Mouse (Mus musculus) hindbrain, embryonic 14.5 days (tissue): ENCODE measurements around the gene Ttc7b. TPM values are rescaled to one million over a fixed set of nuclear protein-coding genes. Genes with fewer than 3 reads are reported as not detected.
A peak's percentile ranks its signal among the peaks of the same experiment; 100 is the strongest.

Source experiments
- ATAC-seq: fragments of 200-750 bp; cut with Nextera tagmentation; 2 replicates; pipeline ENCODE4 v1.8.0; 2017; ENCODE audit warnings: moderate number of reproducible peaks, mild to moderate bottlenecking, moderate TSS enrichment, moderate library complexity; ENCODE audit not compliant: low FRiP score
- DNase-seq: peaks from one replicate; pipeline ENCODE4 v3.0.0-alpha.2; 2015; ENCODE audit warnings: low spot score
- H3K27ac ChIP-seq: fragments of 300-500 bp; sonication (generic); 2 replicates; pipeline ENCODE4 v1.5.1; 2014; ENCODE audit warnings: mild to moderate bottlenecking, moderate library complexity
- H3K27me3 ChIP-seq: fragments of 300-500 bp; sonication (generic); 2 replicates; pipeline ENCODE4 v1.6.1; 2014; ENCODE audit warnings: mild to moderate bottlenecking, low read length, mixed read lengths; ENCODE audit not compliant: control insufficient read depth, insufficient read depth
- H3K36me3 ChIP-seq: fragments of 300-500 bp; sonication (generic); replicated peaks from 2 replicates; pipeline ENCODE4 v1.6.1; 2014; ENCODE audit not compliant: control insufficient read depth, insufficient read depth
- H3K4me1 ChIP-seq: fragments of 300-500 bp; sonication (generic); replicated peaks from 2 replicates; pipeline ENCODE4 v1.6.1; 2014; ENCODE audit warnings: antibody characterized with exemption, low read length, mixed read lengths; ENCODE audit not compliant: control insufficient read depth, insufficient read depth
- H3K4me2 ChIP-seq: fragments of 300-500 bp; sonication (generic); replicated peaks from 2 replicates; pipeline ENCODE4 v1.6.1; 2014; ENCODE audit warnings: mild to moderate bottlenecking, moderate library complexity
- H3K4me3 ChIP-seq: fragments of 300-500 bp; sonication (generic); replicated peaks from 2 replicates; pipeline ENCODE4 v1.5.1; 2014; ENCODE audit warnings: mild to moderate bottlenecking, low read length
- H3K9ac ChIP-seq: fragments of 300-500 bp; sonication (generic); 2 replicates; pipeline ENCODE4 v1.6.1; 2014
- H3K9me3 ChIP-seq: fragments of 300-500 bp; sonication (generic); 2 replicates; pipeline ENCODE4 v1.6.1; 2016; ENCODE audit warnings: low read length; ENCODE audit not compliant: control insufficient read depth
- WGBS: fragments of 180-500 bp; shearing (Covaris S2); extraction: QIAGEN DNeasy Blood & Tissue Kit; methylation state at CpG from one replicate; pipeline ENCODE4 v1.1.7; 2014; 5-methylcytosine and 5-hydroxymethylcytosine counted together
- polyA plus RNA-seq: library from polyadenylated mRNA; unstranded; fragments of >200 nt; fragmentation: Nextera tagmentation; extraction: Ambion mirVana; gene quantifications from 2 replicates; pipeline ENCODE4 v1.2.1, GENCODE M21; 2014

Gene Ttc7b
- polyA plus RNA-seq, 1 experiment from 2014 or later, result 12.4 TPM

- Histone ChIP-seq H3K27me3 (no peaks in the 10 kb centered on the region), H3K9me3 (no peaks in the 10 kb centered on the region), H3K4me2 (no peak overlapping the region), H3K9ac (no peak overlapping the region), H3K4me3 (no peak overlapping the region), H3K36me3 (no peaks in the 10 kb centered on the region), H3K27ac (0 out of 2 replicates have a peak overlapping the region, but pooled peaks have one; percentile 2), H3K4me1 (peaks cover 33% of the 10 kb centered on the region)
- DNase-seq, result no peak
- 75% methylated on average over 3 of the region's 3 CpGs for WGBS
- ATAC-seq, result no peak
These were observed 243.1 kb downstream of the Ttc7b start for GRCm38 (mm10) chr12:100277534-100277905.

- Histone ChIP-seq H3K9ac (no peak overlapping the region), H3K4me3 (no peak overlapping the region), H3K4me1 (peaks cover 33% of the 10 kb centered on the region), H3K9me3 (no peaks in the 10 kb centered on the region), H3K27me3 (no peaks in the 10 kb centered on the region), H3K36me3 (no peaks in the 10 kb centered on the region), H3K27ac (peak overlapping the region; percentile 72), H3K4me2 (no peak overlapping the region)
- 29% methylated on average over 20 of the region's 20 CpGs for WGBS
- DNase-seq, result peak; percentile 77
- ATAC-seq, result peak; percentile 31; the same call in 1 of the 2 replicates
These were observed 243.8 kb downstream of the Ttc7b start for GRCm38 (mm10) chr12:100276607-100277533.

GRCm38 (mm10) chr12:100275850-100276249 lies 244.8 kb downstream of the Ttc7b start:
- no peak overlapping the region for H3K4me2 ChIP-seq
- H3K9me3 ChIP-seq, result no peaks in the 10 kb centered on the region
- no peak overlapping the region for H3K9ac ChIP-seq
- H3K4me1 ChIP-seq, result peaks cover 26% of the 10 kb centered on the region
- ATAC-seq (peak; percentile 57; the same call in 1 of the 2 replicates), DNase-seq (peak; percentile 46)
- no peaks in the 10 kb centered on the region for H3K27me3 ChIP-seq
- no peak overlapping the region for H3K27ac ChIP-seq
- H3K36me3 ChIP-seq, result no peaks in the 10 kb centered on the region
- H3K4me3 ChIP-seq, result no peak overlapping the region
- WGBS, result 59% methylated on average over 5 of the region's 5 CpGs

GRCm38 (mm10) chr12:100273033-100273432 lies 247.6 kb downstream of the Ttc7b start:
- DNase-seq (no peak), ATAC-seq (no peak)
- Histone ChIP-seq H3K4me2 (no peak overlapping the region), H3K9me3 (no peaks in the 10 kb centered on the region), H3K9ac (no peak overlapping the region), H3K4me1 (peaks cover 21% of the 10 kb centered on the region), H3K36me3 (no peaks in the 10 kb centered on the region), H3K27ac (no peak overlapping the region), H3K4me3 (no peak overlapping the region), H3K27me3 (no peaks in the 10 kb centered on the region)
- WGBS, result 88% methylated on average over 2 of the region's 2 CpGs

- Histone ChIP-seq H3K4me1 (peaks cover 13% of the 10 kb centered on the region), H3K27me3 (no peaks in the 10 kb centered on the region), H3K4me2 (no peak overlapping the region), H3K9me3 (no peaks in the 10 kb centered on the region), H3K4me3 (no peak overlapping the region), H3K36me3 (no peaks in the 10 kb centered on the region), H3K27ac (no peak overlapping the region), H3K9ac (no peak overlapping the region)
- 89% methylated on average over 9 of the region's 9 CpGs for WGBS
- no peak for ATAC-seq
- no peak for DNase-seq
These were observed 250.5 kb downstream of the Ttc7b start for GRCm38 (mm10) chr12:100269967-100270662.

GRCm38 (mm10) chr12:100268011-100268410 lies 252.6 kb downstream of the Ttc7b start:
- H3K4me2 ChIP-seq, result no peak overlapping the region
- peak; percentile 63 for DNase-seq
- no peaks in the 10 kb centered on the region for H3K9me3 ChIP-seq
- H3K9ac ChIP-seq, result no peak overlapping the region
- no peak for ATAC-seq
- no peaks in the 10 kb centered on the region for H3K36me3 ChIP-seq
- H3K4me3 ChIP-seq, result no peak overlapping the region
- H3K4me1 ChIP-seq, result peaks cover 13% of the 10 kb centered on the region
- no peaks in the 10 kb centered on the region for H3K27me3 ChIP-seq
- H3K27ac ChIP-seq, result no peak overlapping the region
- WGBS, result 19% methylated on average over 6 of the region's 6 CpGs

- peak; percentile 77 for ATAC-seq
- H3K27me3 ChIP-seq, result no peaks in the 10 kb centered on the region
- DNase-seq, result peak; percentile 74
- no peak overlapping the region for H3K9ac ChIP-seq
- no peaks in the 10 kb centered on the region for H3K9me3 ChIP-seq
- H3K36me3 ChIP-seq, result no peaks in the 10 kb centered on the region
- peaks cover 13% of the 10 kb centered on the region for H3K4me1 ChIP-seq
- WGBS, result 46% methylated on average over 9 of the region's 9 CpGs
- H3K27ac ChIP-seq, result peak overlapping the region; percentile 26; the same call in 1 of the 2 replicates
- no peak overlapping the region for H3K4me2 ChIP-seq
- no peak overlapping the region for H3K4me3 ChIP-seq
These were observed 254.9 kb downstream of the Ttc7b start for GRCm38 (mm10) chr12:100265546-100266309.

GRCm38 (mm10) chr12:100264941-100265340 lies 255.7 kb downstream of the Ttc7b start:
- H3K36me3 ChIP-seq, result no peaks in the 10 kb centered on the region
- no peak overlapping the region for H3K27ac ChIP-seq
- ATAC-seq (no peak), DNase-seq (no peak)
- 87% methylated on average over 4 of the region's 4 CpGs for whole genome bisulfite sequencing
- peaks cover 13% of the 10 kb centered on the region for H3K4me1 ChIP-seq
- H3K4me2 ChIP-seq, result no peak overlapping the region
- H3K9me3 ChIP-seq, result no peaks in the 10 kb centered on the region
- H3K27me3 ChIP-seq, result no peaks in the 10 kb centered on the region
- H3K4me3 ChIP-seq, result no peak overlapping the region
- no peak overlapping the region for H3K9ac ChIP-seq

- ATAC-seq, result no peak
- Histone ChIP-seq H3K4me1 (peaks cover 13% of the 10 kb centered on the region), H3K27me3 (no peaks in the 10 kb centered on the region), H3K9me3 (no peaks in the 10 kb centered on the region), H3K27ac (no peak overlapping the region), H3K4me3 (no peak overlapping the region), H3K9ac (no peak overlapping the region), H3K36me3 (no peaks in the 10 kb centered on the region), H3K4me2 (no peak overlapping the region)
- 73% methylated on average over 6 of the region's 6 CpGs for WGBS
- DNase-seq, result no peak
These were observed 257.8 kb downstream of the Ttc7b start for GRCm38 (mm10) chr12:100262846-100263245.
